Mouse (Mus musculus) megakaryocyte, embryonic 14.5 days (primary cell): ENCODE results near the gene Sucla2.

Source experiments
- FLI1 ChIP-seq: IDR thresholded peaks from 2 replicates; pipeline ENCODE4 v1.6.1; 2012; ENCODE audit warnings: low read length, inconsistent platforms, mixed read lengths
- GATA1 ChIP-seq: IDR thresholded peaks from 3 replicates; pipeline ENCODE4 v1.6.1; 2012; ENCODE audit warnings: mixed read lengths, low read length, inconsistent platforms, borderline replicate concordance

DNA sequence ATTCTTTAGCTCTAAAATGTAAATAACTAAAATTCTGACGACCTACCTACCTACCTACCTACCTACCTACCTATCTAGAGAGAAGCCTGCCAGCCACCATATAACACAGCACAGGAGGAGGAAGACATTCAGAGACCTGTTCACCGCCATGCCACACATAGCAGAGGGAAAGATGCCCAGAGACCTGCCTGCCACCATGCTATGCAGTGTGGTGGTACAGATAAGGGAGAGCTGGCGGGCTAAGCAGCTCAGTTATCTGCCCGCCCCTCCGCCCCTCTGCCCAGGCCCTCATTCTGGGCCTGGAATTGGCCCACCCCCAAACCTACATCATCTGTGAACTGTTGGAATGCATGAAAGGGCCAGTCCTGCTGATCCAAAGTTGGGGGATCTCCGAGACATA lies 31.0 kb upstream of the Sucla2 start:
- TF ChIP-seq FLI1 = no peak
- no peak for TF ChIP-seq GATA1
